Mouse (Mus musculus): ENCODE data around the gene Ubox5. TPM values are rescaled to one million over a fixed set of nuclear protein-coding genes. Genes with fewer than 3 reads are reported as not detected.

Ubox5 gene
- polyA plus RNA-seq, 1 experiment = 3.6 TPM

- H3K4me3 ChIP-seq (ENCODE audit: insufficient read depth, low read depth, low read length) = peak overlapping the region; percentile 74
- no peak overlapping the region for H3K27ac ChIP-seq (replicated peaks; ENCODE audit: low read depth, low read length)
- H3K4me1 ChIP-seq (ENCODE audit: control insufficient read depth, insufficient read depth, insufficient read length, low read length) = no peaks in the 10 kb centered on the region
Measured at GRCm38 (mm10) chr2:130642197-130642660, 12.4 kb upstream of the Ubox5 start.

- Histone ChIP-seq H3K4me1 (ENCODE audit: control insufficient read depth, insufficient read depth, insufficient read length, low read length) (no peaks in the 10 kb centered on the region), H3K27ac (replicated peaks; ENCODE audit: low read depth, low read length) (no peak overlapping the region), H3K4me3 (ENCODE audit: insufficient read depth, low read depth, low read length) (no peak overlapping the region)
Measured at GRCm38 (mm10) chr2:130641351-130642025, 11.7 kb upstream of the Ubox5 start.

- no peaks in the 10 kb centered on the region for H3K4me1 ChIP-seq (ENCODE audit: control insufficient read depth, insufficient read depth, insufficient read length, low read length)
- H3K4me3 ChIP-seq (ENCODE audit: insufficient read depth, low read depth, low read length) = no peak overlapping the region
- H3K27ac ChIP-seq (replicated peaks; ENCODE audit: low read depth, low read length) = no peak overlapping the region
Measured at GRCm38 (mm10) chr2:130639276-130639675, 9.4 kb upstream of the Ubox5 start.

- H3K4me3 ChIP-seq (ENCODE audit: insufficient read depth, low read depth, low read length) = no peak overlapping the region
- H3K4me1 ChIP-seq (ENCODE audit: control insufficient read depth, insufficient read depth, insufficient read length, low read length) = no peaks in the 10 kb centered on the region
- H3K27ac ChIP-seq (replicated peaks; ENCODE audit: low read depth, low read length) = no peak overlapping the region
Measured at GRCm38 (mm10) chr2:130638101-130638611, 8.3 kb upstream of the Ubox5 start.

- Histone ChIP-seq H3K4me3 (ENCODE audit: insufficient read depth, low read depth, low read length) (no peak overlapping the region), H3K4me1 (ENCODE audit: control insufficient read depth, insufficient read depth, insufficient read length, low read length) (no peaks in the 10 kb centered on the region), H3K27ac (replicated peaks; ENCODE audit: low read depth, low read length) (no peak overlapping the region)
Measured at GRCm38 (mm10) chr2:130635847-130636246, 6.0 kb upstream of the Ubox5 start.

GRCm38 (mm10) chr2:130634739-130635411, 5.0 kb upstream of the Ubox5 start:
- Histone ChIP-seq H3K4me3 (ENCODE audit: insufficient read depth, low read depth, low read length) (peak overlapping the region; percentile 19; the same call in 1 of the 2 replicates), H3K4me1 (ENCODE audit: control insufficient read depth, insufficient read depth, insufficient read length, low read length) (no peaks in the 10 kb centered on the region), H3K27ac (replicated peaks; ENCODE audit: low read depth, low read length) (no peak overlapping the region)

- no peak overlapping the region for H3K27ac ChIP-seq (replicated peaks; ENCODE audit: low read depth, low read length)
- H3K4me3 ChIP-seq (ENCODE audit: insufficient read depth, low read depth, low read length) = no peak overlapping the region
- no peaks in the 10 kb centered on the region for H3K4me1 ChIP-seq (ENCODE audit: control insufficient read depth, insufficient read depth, insufficient read length, low read length)
Measured at GRCm38 (mm10) chr2:130634006-130634738, 4.3 kb upstream of the Ubox5 start.

- Histone ChIP-seq H3K27ac (replicated peaks; ENCODE audit: low read depth, low read length) (no peak overlapping the region), H3K4me3 (ENCODE audit: insufficient read depth, low read depth, low read length) (no peak overlapping the region), H3K4me1 (ENCODE audit: control insufficient read depth, insufficient read depth, insufficient read length, low read length) (peaks cover 3% of the 10 kb centered on the region; the same call in 1 of the 2 replicates)
Measured at GRCm38 (mm10) chr2:130632887-130633675, 3.2 kb upstream of the Ubox5 start.

- Histone ChIP-seq H3K27ac (replicated peaks; ENCODE audit: low read depth, low read length) (no peak overlapping the region), H3K4me3 (ENCODE audit: insufficient read depth, low read depth, low read length) (no peak overlapping the region), H3K4me1 (ENCODE audit: control insufficient read depth, insufficient read depth, insufficient read length, low read length) (peaks cover 3% of the 10 kb centered on the region; the same call in 1 of the 2 replicates)
Measured at GRCm38 (mm10) chr2:130632416-130632815, 2.6 kb upstream of the Ubox5 start.

GRCm38 (mm10) chr2:130629080-130629838, 579 bp downstream of the Ubox5 start:
- H3K27ac ChIP-seq (replicated peaks; ENCODE audit: low read depth, low read length) = peak overlapping the region; percentile 32; the same call in 1 of the 2 replicates
- H3K4me3 ChIP-seq (ENCODE audit: insufficient read depth, low read depth, low read length) = peak overlapping the region; percentile 84
- H3K4me1 ChIP-seq (ENCODE audit: control insufficient read depth, insufficient read depth, insufficient read length, low read length) = peaks cover 3% of the 10 kb centered on the region; the same call in 1 of the 2 replicates

- H3K4me1 ChIP-seq (ENCODE audit: control insufficient read depth, insufficient read depth, insufficient read length, low read length) = peaks cover 3% of the 10 kb centered on the region; the same call in 1 of the 2 replicates
- no peak overlapping the region for H3K27ac ChIP-seq (replicated peaks; ENCODE audit: low read depth, low read length)
- peak overlapping the region; percentile 84; the same call in 1 of the 2 replicates for H3K4me3 ChIP-seq (ENCODE audit: insufficient read depth, low read depth, low read length)
Measured at GRCm38 (mm10) chr2:130628424-130628823, 1.4 kb downstream of the Ubox5 start.

GRCm38 (mm10) chr2:130618972-130619371, 10.9 kb downstream of the Ubox5 start:
- H3K4me3 ChIP-seq (ENCODE audit: insufficient read depth, low read depth, low read length) = no peak overlapping the region
- H3K4me1 ChIP-seq (ENCODE audit: control insufficient read depth, insufficient read depth, insufficient read length, low read length) = no peaks in the 10 kb centered on the region
- H3K27ac ChIP-seq (replicated peaks; ENCODE audit: low read depth, low read length) = no peak overlapping the region

- H3K27ac ChIP-seq (replicated peaks; ENCODE audit: low read depth, low read length) = no peak overlapping the region
- no peaks in the 10 kb centered on the region for H3K4me1 ChIP-seq (ENCODE audit: control insufficient read depth, insufficient read depth, insufficient read length, low read length)
- no peak overlapping the region for H3K4me3 ChIP-seq (ENCODE audit: insufficient read depth, low read depth, low read length)
Measured at GRCm38 (mm10) chr2:130613091-130613490, 16.7 kb downstream of the Ubox5 start.

- H3K4me3 ChIP-seq (ENCODE audit: insufficient read depth, low read depth, low read length) = no peak overlapping the region
- no peaks in the 10 kb centered on the region for H3K4me1 ChIP-seq (ENCODE audit: control insufficient read depth, insufficient read depth, insufficient read length, low read length)
- no peak overlapping the region for H3K27ac ChIP-seq (replicated peaks; ENCODE audit: low read depth, low read length)
Measured at GRCm38 (mm10) chr2:130602195-130602594, 27.6 kb downstream of the Ubox5 start.

Data from brown adipose tissue, adult 24 weeks (tissue).